Mouse (Mus musculus) inflammation-experienced regulatory T-cells, adult 16 weeks (primary cell): ENCODE results near the gene Kcnc4. TPM values are rescaled to one million over a fixed set of nuclear protein-coding genes. Genes with fewer than 3 reads are reported as not detected.

Experiments
- polyA plus RNA-seq: library from polyadenylated mRNA; unstranded; fragments of 100-300 nt; shearing (Covaris generic); gene quantifications from one replicate; pipeline ENCODE4 v1.2.1, GENCODE M21; 2017

Kcnc4 gene
- polyA plus RNA-seq, result not detected

DNA sequence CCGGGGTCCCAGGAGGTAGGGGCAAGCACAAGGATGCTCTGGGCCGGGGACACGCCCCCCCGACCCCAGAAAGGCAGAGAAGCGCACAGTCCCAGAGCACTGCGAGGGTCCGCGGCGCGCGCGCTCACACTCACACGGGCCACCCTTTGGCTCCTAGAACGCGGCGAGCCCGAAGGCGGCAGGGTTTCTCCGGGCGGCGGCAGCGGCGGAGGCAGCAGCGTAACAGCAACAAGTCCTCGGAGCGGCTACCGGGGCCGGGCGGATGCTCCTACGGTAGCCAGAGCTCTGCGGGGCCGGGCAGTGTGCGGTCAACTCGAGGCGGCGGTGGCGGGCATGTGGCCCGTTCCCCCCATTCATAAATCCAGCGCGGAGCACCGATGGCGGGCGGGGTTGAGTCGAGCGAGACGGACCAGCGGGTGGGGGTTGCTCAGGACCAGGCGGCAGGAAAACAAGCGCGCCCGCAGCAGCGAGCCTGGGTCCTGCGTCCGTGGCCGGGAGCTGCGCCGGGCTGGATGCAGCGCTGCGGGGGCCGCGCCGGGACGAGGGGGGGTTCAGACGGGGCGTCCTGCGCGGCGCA, at the start of gene Kcnc4:
TSS of gene Kcnc4 (minus strand) at position 357 of the 577 bp plus-strand sequence.

Other genes starting within 250 kb of the Kcnc4 start
- not detected for gene Cym, start 237.8 kb downstream of the Kcnc4 start, polyA plus RNA-seq
- not detected for gene A630076J17Rik, start 228.9 kb downstream of the Kcnc4 start, polyA plus RNA-seq
- 0.63 TPM for gene Prok1, start 219.8 kb downstream of the Kcnc4 start, polyA plus RNA-seq
- 205 TPM for gene Lamtor5, start 180.7 kb downstream of the Kcnc4 start, polyA plus RNA-seq
- 0.87 TPM for gene Slc16a4, start 168.3 kb downstream of the Kcnc4 start, polyA plus RNA-seq
- gene Rbm15, start 125.9 kb downstream of the Kcnc4 start, polyA plus RNA-seq, result 12.8 TPM
- gene Slc6a17, start 58.5 kb upstream of the Kcnc4 start, polyA plus RNA-seq, result not detected
- not detected for gene Ubl4b, start 95.5 kb upstream of the Kcnc4 start, polyA plus RNA-seq
- not detected for gene Alx3, start 135.5 kb upstream of the Kcnc4 start, polyA plus RNA-seq
- not detected for gene Gm10961, start 171.8 kb upstream of the Kcnc4 start, polyA plus RNA-seq
- 62.7 TPM for gene Strip1, start 172.1 kb upstream of the Kcnc4 start, polyA plus RNA-seq
- 10.3 TPM for gene Ahcyl1, start 237.0 kb upstream of the Kcnc4 start, polyA plus RNA-seq